Mouse (Mus musculus) heart, adult 18-20 months (tissue): ENCODE measurements around the gene Elovl1. TPM values are rescaled to one million over a fixed set of nuclear protein-coding genes. Genes with fewer than 3 reads are reported as not detected.

ENCODE experiments used
- DNase-seq, 2 experiments: peaks; one replicate each; pipeline ENCODE4 v3.0.0; 2021 to 2022; ENCODE audit warnings: mixed read lengths in 1 of 2
- long read RNA-seq, 2 experiments: library from polyadenylated mRNA; stranded (forward); transcript quantifications; one replicate each; pipeline ENCODE4 v2.0.0; 2021
- total RNA-seq, 2 experiments: library from RNA; stranded (reverse); gene quantifications; 2 replicates each; pipeline ENCODE4 v1.2.3; 2021

Gene Elovl1
- total RNA-seq: 10 to 100 TPM; 15.7 to 17.2 TPM
- long read RNA-seq, experiment 1, transcript Elovl1-201 (8 exons, 1,811 nt): major isoform, 13 of 14 reads
- long read RNA-seq, experiment 1, partial matches to known transcripts: 1 of 14 reads
- long read RNA-seq, experiment 1, other reads (novel, unspliced or antisense): 0 of 14 reads
- long read RNA-seq, experiment 2, transcript Elovl1-201 (8 exons, 1,811 nt): major isoform, 8 of 9 reads
- long read RNA-seq, experiment 2, partial matches to known transcripts: 1 of 9 reads
- long read RNA-seq, experiment 2, other reads (novel, unspliced or antisense): 0 of 9 reads

DNA sequence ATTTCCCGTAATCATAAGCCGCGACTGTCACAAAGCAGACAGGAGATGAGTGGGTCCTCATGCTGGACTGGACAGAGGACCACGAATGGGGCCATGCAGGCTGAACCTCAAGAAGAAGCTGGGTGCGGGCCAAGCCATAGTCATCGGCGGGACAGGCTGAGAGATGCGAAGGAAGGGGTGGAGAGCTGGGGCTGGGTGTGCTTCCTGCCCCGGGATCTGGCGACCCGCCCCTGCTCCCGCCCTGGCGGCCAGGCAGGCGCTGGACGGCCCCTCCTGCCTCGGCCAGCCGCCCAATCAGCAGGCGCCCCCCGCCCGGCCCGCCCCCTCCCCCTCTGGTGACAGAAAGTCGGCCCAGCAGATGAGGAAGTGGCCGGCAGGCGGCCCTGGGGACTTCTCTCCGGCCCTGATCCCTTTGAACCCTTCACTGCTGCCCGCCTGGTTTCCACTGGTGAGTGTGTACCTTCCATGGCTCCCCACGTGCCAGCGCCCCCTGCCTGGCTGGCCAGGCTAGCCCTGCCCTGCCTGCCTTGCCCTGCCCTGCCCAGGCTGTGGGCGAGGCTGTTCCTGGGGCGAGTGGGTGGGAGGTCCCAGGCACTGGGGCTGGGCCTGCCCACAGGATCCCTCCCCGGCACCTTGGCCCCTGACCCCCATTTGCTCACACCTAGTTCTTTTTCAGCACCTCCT lies at the start of gene Elovl1:
Gene Elovl1, plus strand, starts transcription at position 326 of the 684 bp plus-strand sequence.
- peak; percentile 92 to 96 for DNase-seq

DNA sequence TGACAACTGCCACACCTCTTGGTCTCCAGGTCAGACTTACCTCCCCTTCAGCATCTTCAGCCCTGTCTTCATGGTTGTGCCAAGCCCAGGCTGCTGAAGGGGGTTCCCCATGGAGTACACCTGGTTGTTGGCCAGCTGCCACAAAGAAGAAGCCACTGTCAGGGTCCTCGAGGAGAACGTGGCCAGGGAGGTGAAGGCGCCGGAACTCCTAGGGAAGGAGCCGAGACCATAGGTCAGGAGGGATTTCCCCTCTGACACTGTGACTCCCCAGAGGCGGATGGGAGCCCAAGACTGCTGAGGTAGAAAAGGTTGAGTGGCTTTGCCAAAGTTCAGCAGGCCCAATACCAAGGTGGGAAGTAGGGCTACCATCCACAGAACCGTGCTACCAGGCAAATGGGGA lies 44.6 kb upstream of the Elovl1 start:
- DNase-seq: no peak

DNA sequence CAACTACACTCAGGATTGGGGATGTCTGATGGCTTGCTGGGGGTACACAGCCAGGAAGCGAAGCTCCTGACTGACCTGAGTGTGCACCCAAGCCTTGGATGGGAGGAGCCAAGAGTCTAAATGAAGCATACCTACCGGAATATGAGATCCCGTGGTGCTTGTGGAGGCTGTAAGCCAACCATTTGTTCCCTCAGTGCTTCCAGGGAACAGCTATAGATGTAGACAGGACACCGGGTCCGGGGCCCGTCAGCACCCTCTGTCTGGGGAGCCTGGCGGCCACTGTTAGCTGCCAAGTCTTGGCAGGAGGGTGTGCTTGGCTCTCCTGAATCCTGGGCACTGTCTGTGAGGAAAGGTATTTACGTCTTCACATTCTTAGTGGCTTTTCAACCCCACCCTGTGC lies 40.6 kb upstream of the Elovl1 start:
- DNase-seq: peak; percentile 22 to 57

DNA sequence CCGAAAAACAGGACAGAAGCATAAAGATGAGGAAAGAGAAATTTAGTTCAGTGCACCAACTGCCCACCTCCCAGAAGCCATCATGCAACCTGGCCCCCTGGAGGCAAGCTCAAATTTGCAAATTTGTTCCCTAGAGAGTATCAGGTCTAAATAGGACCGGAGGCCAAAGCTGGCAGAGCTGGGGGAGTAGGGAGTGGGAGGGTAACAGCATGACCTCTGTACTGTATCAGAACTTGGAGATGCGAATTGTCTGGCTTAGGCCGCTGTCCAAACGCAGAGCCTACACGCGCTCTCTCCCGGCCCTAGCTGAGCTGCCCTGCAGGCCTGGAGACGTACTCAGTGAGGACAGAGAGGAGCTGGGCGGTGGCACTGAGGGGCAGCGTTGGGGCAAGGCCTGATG lies 37.7 kb upstream of the Elovl1 start:
- no peak for DNase-seq

DNA sequence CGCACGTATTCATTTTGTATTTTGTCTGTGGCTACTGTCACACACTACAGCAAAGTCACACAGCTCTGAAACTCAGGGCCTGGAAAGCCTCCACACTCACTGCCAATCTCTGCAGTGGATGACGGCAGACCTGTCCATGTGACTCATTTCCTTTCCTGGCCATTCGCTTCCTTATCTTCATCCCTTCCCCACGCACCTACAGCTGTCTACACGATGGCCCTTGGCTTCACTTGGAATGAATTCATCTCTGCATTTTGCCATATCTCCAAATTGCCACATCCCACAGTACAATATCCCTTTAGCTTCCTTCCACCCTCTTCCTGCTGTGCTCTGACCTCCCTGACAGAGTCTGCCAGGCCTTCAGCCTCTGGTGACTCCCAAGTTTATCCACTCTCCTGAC lies 33.4 kb upstream of the Elovl1 start:
- peak; percentile 53 to 67 for DNase-seq

DNA sequence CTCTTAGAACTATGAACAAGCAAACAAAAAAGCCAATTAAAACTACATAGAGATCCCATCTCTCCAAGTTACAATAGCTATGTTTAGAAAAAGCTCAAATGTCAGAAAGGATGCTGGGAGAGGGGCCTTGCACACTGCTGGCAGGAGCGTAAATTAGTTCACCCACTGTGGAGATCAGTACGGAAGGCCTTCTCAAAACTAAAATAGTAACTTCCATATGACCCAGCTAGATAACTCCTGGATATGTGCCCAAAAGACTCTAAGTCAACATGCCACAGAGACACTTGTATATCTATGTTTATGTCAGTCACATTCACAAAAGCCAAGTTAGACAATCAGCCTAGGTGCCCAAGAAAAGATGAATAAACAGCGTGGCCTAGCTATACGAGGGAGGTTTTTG lies 32.6 kb upstream of the Elovl1 start:
- no peak for DNase-seq

DNA sequence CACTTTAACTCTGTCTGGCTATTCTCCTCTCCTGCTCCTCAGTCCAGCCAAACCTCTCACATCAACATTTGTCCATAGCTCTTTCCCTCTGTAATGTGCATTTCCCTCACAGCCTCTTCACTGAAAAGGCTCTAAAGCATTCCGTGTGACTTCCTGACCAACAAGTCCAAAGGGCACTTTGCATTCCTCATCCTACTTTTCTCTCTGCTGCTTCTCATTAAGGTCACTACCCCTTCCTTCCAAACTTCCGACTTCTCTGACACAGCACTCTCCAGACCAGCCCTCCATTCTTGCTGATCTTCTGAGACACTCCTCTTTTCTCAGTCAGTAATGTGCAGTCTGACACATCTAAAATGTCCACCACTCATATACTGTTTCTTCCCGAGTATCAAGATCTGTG lies 31.5 kb upstream of the Elovl1 start:
- no peak for DNase-seq

DNA sequence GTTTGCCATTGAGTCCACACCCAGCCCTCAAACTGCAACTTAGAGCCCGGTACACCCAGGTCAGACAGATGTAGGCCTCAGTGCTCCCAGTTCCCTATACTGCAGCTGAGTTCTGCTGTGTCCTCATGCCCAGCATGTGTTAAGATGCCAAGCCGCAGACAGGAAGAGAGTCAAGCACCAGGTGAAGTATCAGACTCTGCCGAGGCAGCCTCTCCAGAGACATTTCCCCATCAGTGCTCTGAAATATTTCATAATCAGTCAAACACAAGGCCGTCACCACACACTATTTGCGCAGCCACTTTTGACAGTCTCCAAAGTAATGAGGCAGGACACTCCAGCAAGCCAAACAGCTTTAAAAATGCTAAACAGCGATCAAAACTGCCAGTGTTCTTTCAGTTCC lies 29.5 kb upstream of the Elovl1 start:
- no peak for DNase-seq

DNA sequence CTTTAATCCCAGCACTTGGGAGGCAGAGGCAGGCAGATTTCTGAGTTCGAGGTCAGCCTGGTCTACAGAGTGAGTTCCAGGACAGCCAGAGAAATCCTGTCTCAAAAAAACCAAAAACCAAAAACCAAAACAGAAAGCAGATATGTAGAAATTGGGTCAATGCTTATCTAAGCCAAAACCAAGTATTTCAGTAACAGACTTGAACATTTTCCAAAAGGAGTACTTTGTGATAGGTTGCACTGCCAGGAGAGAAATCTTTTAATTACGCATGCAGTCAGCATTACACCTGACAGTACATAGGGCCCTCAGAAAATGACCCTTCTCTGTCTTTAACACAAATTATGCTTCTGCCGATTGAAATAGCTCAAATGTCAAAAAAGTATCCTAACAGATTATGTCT lies 26.5 kb upstream of the Elovl1 start:
- DNase-seq: no peak

DNA sequence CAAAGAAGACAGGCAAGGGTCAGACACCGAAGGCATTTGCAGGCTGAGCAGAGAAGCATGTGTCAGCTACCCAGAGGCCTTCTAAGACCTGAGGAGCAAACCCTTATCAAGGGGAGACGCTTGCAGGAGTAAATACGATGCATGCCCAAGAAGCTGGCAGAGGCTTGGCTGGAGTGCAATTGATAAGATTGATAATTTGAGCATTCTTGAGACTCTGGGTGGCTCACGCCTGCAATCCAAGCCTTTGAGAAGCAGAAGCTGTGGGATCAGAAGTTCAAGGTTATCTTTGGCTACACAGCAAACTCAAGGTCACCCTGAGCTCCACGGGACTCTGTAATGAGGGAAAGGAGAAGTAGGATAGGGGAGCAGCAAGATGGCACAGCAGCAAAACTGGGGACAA lies 26.0 kb upstream of the Elovl1 start:
- no peak for DNase-seq

DNA sequence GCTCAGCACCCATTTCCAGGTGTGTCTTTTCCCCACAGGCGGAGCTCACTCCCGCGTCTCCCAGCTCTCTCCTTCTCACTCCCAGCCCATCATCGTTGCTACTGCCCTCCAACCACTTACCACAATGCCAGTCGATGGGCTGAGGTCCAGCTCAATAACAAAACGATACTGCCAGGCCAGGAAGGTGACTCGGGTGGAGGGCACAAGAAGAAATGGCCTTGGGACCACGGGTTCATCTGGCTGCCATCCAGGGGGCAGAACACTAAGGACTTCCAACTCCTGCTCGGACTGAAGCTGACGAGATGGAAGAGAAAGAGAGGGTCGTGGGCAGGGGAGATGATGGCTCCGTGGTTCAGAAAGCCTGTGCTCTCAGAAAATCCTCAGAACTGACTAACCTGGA lies 25.2 kb upstream of the Elovl1 start:
- no peak for DNase-seq

DNA sequence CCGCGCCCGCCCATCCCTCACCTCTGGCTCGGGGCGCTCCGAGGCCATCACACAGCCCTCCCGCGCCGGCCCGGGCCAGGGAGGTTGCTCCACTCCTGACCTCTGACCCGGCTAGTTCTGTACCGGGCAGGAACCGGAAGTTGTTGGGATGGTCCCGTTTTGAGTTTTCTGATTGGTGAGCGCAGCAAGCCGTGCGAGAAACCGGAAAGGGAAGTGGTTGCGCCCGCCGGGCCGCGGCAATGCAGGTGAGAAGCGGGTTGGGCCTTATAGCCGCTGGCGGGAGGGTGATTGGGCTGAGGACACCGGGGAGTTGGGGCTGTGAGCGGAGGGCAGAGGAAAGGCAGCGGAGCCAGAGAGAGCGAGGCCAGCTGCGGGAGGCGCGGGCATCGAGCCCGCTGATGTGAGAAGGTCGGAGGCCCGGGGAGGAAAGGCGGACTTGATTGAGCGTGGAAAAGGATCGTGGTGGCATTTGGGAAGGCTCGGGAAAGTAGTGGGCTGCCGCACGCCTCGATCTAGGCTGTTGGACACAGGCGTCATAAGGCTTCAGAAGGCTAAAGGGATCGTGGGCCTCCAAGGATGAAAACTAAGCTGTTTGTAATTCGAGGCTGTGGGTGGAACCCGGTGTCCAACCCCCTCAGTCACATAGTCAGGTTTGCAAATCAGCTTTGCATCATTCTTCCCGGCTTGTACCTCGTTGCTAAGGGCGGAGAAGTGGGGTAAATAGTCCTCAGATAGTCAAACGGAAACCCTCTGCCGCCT lies 18.6 kb upstream of the Elovl1 start, which contains the start of the genes Szt2 and Med8:
Gene Szt2, minus strand, starts transcription at position 132 of the 759 bp plus-strand sequence.
Gene Med8, plus strand, starts transcription at position 196 of the 759 bp plus-strand sequence.
- peak; percentile 94 to 96 for DNase-seq

DNA sequence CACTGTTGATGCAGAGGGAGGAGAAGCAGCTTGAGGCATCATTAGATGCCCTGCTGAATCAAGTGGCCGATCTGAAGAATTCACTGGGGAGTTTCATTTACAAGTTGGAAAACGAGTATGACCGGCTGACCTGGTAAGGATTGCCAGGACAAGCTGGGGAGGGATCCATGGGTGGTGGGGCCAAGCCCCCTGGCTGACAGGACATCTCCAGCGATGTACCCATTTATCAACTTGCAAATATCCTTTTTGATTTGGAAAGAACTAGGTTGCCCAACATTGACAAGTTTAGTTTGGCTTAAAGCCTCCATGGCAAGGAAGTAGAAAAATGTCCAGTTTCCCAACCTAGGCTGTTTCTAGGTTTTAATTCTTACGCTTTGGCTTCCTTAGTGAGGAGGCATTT lies 17.0 kb upstream of the Elovl1 start:
- DNase-seq: no peak

DNA sequence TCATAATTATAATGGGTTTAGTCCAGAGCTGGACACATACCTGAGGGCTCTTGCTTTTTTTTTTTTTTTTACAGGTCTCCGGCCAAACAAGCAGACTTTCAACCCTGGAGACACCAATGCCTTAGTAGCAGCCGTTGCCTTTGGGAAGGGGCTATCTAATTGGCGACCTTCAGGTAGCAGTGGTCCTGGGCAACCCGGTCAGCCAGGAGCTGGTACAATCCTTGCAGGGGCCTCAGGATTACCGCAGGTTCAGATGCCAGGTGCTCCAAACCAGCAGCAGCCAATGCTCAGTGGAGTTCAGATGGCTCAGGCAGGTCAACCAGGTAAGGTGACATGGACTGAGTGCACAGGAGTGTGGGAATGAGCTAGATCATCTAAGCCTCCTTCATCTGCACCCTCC lies 14.3 kb upstream of the Elovl1 start:
- no peak for DNase-seq

DNA sequence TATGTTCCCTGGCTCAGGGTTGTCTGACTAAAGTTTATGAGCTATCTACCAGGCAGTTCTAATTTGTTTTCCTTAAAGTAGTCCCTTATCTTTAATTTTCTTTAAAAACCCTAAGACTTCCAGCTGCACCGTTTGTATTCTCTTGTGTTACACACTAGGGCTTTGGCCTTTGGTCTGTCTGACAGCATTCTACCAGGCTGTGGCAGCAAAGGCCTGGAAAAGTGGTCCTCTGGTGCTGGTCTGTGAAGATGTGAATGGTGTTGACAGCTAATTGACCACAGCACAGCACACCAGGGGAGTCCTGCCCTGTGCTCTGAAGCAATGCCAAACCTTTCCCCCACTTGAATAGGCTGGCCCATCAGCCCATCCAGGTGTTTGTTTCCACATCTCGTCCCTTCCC lies 12.1 kb upstream of the Elovl1 start:
- DNase-seq: no peak

DNA sequence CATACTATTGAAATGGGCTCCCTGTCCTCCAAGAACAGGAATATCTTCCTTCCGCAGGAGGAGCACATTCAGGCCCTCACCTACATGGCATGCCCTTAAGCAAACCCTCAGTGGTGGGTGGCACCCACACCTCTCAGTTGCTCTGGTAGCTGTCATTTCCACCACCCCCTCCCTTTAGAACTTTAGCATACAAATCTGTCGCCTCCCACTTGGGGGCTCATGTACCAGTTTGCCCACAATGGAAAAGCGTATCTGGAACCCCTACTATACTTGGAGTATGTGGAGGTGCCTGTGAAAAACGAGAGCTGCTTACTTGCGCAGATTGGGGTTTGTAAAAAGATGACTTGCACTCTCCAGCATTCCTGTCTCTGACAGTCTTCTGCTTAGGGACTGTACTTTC lies 11.6 kb upstream of the Elovl1 start:
- DNase-seq: no peak

DNA sequence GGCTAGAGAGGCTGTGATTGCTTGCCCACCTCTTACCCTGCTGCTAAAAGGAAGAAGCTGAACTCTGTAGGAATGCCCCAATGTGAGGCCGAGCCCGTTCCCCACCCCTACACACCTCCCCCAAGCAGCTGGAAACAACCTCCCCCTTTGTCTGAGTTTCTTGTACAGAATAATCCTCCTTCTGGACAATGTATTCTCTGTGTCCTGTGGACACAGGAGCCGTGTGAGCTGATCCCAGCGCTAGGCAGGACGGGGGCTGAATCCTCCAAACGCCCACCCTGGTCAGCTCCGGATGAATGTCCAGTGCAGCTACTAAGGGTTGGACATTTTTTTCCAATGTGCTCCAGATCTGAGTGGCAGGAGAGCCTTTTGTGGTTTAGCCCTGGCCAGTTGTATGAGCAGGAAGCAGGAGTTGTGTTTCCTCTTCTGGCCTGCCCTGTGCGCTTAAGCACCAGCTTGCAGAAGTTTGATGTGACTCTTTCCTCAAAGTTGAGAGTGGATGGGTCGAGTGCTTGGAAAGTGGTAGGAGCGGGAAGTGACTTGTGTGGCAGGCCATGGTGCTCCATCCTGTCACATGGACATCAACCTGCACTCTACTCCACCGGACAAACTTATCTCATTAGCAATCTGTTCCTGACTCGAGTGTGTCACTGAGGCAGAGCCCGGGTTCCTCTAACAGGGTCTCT lies 10.6 kb upstream of the Elovl1 start:
- DNase-seq: no peak

DNA sequence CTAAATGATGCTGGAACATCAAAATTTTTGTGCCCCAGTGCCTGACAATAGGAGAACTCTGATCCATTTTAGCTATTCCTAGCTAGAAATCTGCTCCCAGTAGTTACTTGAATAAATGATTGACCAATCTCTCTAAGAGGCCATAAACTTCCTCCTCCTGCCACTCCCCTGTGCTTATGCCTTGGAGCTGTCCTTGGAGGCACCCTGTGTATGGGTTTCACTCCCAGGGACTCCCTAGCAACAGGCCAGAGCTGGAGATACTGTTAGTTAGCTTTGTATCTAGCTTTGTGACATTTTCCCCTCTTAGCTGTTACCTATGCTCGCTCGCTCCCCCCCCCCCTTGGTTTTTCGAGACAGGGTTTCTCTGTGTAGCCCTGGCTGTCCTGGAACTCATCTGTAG lies 6.5 kb upstream of the Elovl1 start:
- no peak for DNase-seq

DNA sequence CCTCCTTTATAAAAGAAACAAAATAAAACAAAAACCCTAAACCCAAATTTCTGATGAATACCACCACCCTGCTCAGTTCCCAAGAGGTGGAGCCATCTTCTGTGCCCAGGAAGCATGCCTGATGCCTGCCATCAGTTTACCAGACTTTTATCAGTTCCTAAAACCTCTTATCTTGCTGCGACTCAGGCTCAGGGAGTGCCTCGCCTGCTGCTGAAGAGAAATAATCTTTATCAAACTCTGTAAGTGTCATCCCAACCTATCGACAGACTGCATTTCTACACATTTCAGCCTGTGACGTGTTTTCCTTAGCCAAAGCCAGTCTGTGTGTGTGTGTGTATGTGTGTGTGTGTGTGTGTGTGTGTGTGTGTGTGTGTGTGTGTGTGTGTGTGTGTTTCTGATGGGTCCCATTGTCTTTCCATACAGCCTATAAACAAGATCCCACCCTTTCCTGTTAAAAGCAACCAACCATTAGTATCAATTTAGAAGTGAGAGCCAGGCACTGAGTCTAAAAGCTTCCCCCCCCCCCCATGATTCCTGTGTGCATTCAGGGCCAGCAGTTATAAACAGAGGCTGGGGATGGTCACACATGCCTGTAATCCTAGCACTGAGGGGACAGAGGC lies 3.2 kb upstream of the Elovl1 start:
- no peak for DNase-seq

DNA sequence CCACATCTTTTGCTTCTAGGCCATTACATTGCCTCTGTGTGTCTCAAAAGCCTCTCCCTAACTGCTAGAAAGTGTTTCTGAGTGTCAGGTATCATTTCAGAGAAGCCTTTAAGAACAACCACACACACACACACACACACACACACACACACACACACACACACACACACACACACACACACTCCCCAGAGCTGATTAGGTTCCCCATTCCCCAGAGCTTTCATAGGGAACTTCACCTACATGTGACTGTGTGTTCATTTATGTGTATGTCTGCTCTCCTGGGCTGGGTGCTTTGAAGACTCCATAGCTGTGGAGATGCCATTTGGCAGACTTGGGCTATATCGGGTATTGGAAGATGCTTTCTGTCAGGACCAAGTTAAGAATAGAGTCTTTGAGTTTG lies 2.5 kb upstream of the Elovl1 start:
- no peak for DNase-seq

DNA sequence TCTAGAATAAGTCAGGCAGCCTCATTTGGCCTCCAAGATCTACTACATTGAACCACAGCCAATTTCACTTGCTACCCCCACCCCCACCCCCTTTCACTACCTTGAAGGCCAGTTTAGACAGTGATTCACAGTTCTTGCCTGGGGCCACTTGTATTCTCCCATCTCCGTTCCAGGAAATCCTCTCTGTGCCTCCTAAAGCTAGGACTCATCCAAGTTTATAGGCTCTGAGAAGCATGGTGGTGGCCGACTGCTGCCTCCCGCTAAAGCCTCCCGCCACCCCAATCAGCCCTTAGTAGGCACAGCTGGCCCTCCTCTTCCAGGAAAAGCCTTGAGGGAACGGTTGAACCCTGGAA lies 502 bp upstream of the Elovl1 start:
- DNase-seq: no peak

DNA sequence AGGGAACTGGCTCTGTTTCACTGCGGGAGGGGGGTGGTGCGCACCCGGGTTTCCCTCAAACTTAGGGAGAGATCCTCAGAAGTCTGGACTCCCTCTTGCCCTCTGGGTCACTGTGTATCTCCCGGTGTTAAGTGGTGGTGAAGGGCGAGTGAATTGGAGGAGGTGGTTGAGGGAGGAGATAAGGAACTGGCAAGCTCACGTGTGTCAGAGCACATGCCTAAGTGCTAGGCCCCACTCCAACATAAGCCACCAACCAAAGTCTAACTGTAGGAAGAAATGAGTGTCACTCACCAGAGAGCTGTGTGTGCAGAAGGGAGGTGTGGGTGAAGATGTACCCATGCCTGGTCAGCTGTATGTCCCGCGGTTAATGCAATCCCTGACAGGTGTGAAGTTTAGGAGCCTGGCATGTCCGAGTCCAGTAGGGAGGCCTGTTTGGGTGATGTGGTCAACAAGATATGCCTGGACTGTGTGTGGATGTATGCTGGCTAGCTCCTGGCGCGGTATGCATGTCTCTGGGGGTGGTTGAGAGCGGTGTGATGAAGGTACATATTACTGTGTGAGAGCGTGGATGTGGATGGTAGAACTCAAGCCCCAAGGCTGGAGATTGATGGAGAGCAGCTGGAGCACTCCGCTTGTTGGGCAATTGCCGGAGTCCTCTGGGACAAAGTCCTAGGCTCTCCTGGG lies 780 bp downstream of the Elovl1 start:
- peak; percentile 47 to 65 for DNase-seq
